8 mouse cellular contexts compared by ENCODE assay signal in the genomic region with DNA sequence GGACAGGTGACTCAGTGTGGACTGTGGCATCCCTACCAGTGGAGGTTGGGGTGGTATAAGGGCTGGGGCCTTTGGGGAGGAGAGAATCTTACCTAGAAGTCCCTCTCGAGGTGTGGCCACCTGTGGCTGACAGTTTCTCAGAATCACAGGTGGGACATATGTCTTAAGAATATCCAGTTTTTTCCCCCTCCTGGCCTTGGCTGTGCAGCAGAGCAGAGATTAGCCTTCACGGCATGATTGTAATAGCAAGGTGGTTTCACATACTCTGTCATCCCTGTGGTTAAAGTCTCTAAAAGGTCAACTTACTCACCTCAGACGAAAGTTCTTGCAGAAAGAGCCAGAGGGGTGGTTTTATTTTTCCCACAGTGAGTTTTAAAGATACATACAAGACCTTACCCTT. TPM values are rescaled to one million over a fixed set of nuclear protein-coding genes. Genes with fewer than 3 reads are reported as not detected.
DNase-seq lines count a peak whose midpoint lies in the region; ATAC-seq lines count a peak whose summit lies in the region.

No protein-coding gene starts in this region.

- peak overlapping the region; percentile 78 for H3K4me3 ChIP-seq in neural tube, embryonic 11.5 days (ENCODE audit: low read depth, low read length)
- H3K4me3 ChIP-seq in limb, embryonic 13.5 days: peak overlapping the region; percentile 84
- H3K4me3 ChIP-seq in stomach, embryonic 15.5 days (replicated peaks): peak overlapping the region; percentile 98

- H3K4me2 ChIP-seq in neural tube, embryonic 11.5 days (ENCODE audit: low read depth): peak overlapping the region; percentile 83
- peak overlapping the region; percentile 99 for H3K4me2 ChIP-seq in limb, embryonic 13.5 days (replicated peaks)
- H3K4me2 ChIP-seq in stomach, embryonic 15.5 days: peak overlapping the region; percentile 96

- H3K9ac ChIP-seq in neural tube, embryonic 11.5 days (ENCODE audit: low read length): no peak overlapping the region
- peak overlapping the region; percentile 88 for H3K9ac ChIP-seq in limb, embryonic 13.5 days
- H3K9ac ChIP-seq in stomach, embryonic 15.5 days: peak overlapping the region; percentile 91; the same call in 1 of the 2 replicates

- ATAC-seq in neural tube, embryonic 11.5 days (ENCODE audit: insufficient read depth, low FRiP score, low TSS enrichment): no peak
- ATAC-seq in limb, embryonic 13.5 days (ENCODE audit: low FRiP score, low read depth): no peak
- ATAC-seq in stomach, embryonic 15.5 days (ENCODE audit: insufficient read depth, low FRiP score, low read depth): no peak
- ATAC-seq in granulocyte monocyte progenitor cell, adult 5-6 weeks (replicated peaks; ENCODE audit: poor library complexity, severe bottlenecking): no peak

- no peaks in the 10 kb centered on the region for H3K36me3 ChIP-seq in neural tube, embryonic 11.5 days (ENCODE audit: control insufficient read depth, insufficient read depth, low read length)
- H3K36me3 ChIP-seq in limb, embryonic 13.5 days: no peaks in the 10 kb centered on the region
- no peaks in the 10 kb centered on the region for H3K36me3 ChIP-seq in stomach, embryonic 15.5 days

- H3K27me3 ChIP-seq in neural tube, embryonic 11.5 days (ENCODE audit: control insufficient read depth, insufficient read depth, low read length): peaks cover 35% of the 10 kb centered on the region
- peaks cover 13% of the 10 kb centered on the region for H3K27me3 ChIP-seq in limb, embryonic 13.5 days
- H3K27me3 ChIP-seq in stomach, embryonic 15.5 days (replicated peaks): no peaks in the 10 kb centered on the region

- peaks cover 8% of the 10 kb centered on the region for H3K4me1 ChIP-seq in neural tube, embryonic 11.5 days (ENCODE audit: control insufficient read depth, insufficient read depth, low read length)
- H3K4me1 ChIP-seq in limb, embryonic 13.5 days: peaks cover 35% of the 10 kb centered on the region
- peaks cover 6% of the 10 kb centered on the region; the same call in 1 of the 2 replicates for H3K4me1 ChIP-seq in stomach, embryonic 15.5 days

- H3K27ac ChIP-seq in neural tube, embryonic 11.5 days (ENCODE audit: low read depth, low read length): no peak overlapping the region
- H3K27ac ChIP-seq in limb, embryonic 13.5 days: no peak overlapping the region
- H3K27ac ChIP-seq in stomach, embryonic 15.5 days: 0 out of 2 replicates have a peak overlapping the region, but pooled peaks have one; percentile 95

- no peaks in the 10 kb centered on the region for H3K9me3 ChIP-seq in neural tube, embryonic 11.5 days (ENCODE audit: control insufficient read depth, low read length)
- H3K9me3 ChIP-seq in limb, embryonic 13.5 days: no peaks in the 10 kb centered on the region
- H3K9me3 ChIP-seq in stomach, embryonic 15.5 days: no peaks in the 10 kb centered on the region

- 31% methylated on average over 3 of the region's 3 CpGs for WGBS in neural tube, embryonic 11.5 days
- 18% methylated on average over 3 of the region's 3 CpGs for WGBS in limb, embryonic 13.5 days
- WGBS in stomach, embryonic 15.5 days: 24% methylated on average over 3 of the region's 3 CpGs

- peak; percentile 37 to 79 for DNase-seq in adrenal gland, adult (ENCODE audit: inconsistent age in 2 of 2, low spot score in 1 of 2)
- no peak for DNase-seq in adrenal gland, adult 8-10 months
- DNase-seq in neural tube, embryonic 11.5 days (ENCODE audit: low spot score): no peak
- no peak for DNase-seq in neural tube, embryonic 10.5 days (ENCODE audit: extremely low spot score, low spot score)
- no peak for DNase-seq in embryo, embryonic 9.5 days (ENCODE audit: extremely low spot score)

RNA-seq across cellular contexts. Expression of a gene that starts 2.4 kb away (rescaled TPM):
- 10 to 100 TPM; 21.2 to 23.6 (median 22.5) TPM for total RNA-seq in adrenal gland, adult 8-10 months (2022)
- polyA plus RNA-seq in neural tube, embryonic 11.5 days (2014; fragmentation: Nextera tagmentation; extraction: Ambion mirVana): 4.2 and 5.2 TPM in 2 replicates
- 5.2 and 5.5 TPM in 2 replicates for polyA plus RNA-seq in limb, embryonic 13.5 days (2015; fragmentation: Nextera tagmentation; extraction: Ambion mirVana)
- polyA plus RNA-seq in stomach, embryonic 15.5 days (2015; fragmentation: Nextera tagmentation; extraction: Ambion mirVana): 6.5 and 7.0 TPM in 2 replicates
- total RNA-seq in granulocyte monocyte progenitor cell, adult 5-6 weeks (2014; fragmentation: Nextera tagmentation): 1.8 and 2.6 TPM in 2 replicates
- 0.39 and 0.46 TPM in 2 replicates for total RNA-seq in granulocyte monocyte progenitor cell, adult 5-6 weeks (2017)

Comparison
In these comparisons a context has a peak if more than half of its experiments do, and no peak if none do; other contexts are left out.
1. DNase-seq: peak in adrenal gland, adult (2 of 2); none in adrenal gland, adult 8-10 months (single experiment), neural tube, embryonic 11.5 days (single experiment), neural tube, embryonic 10.5 days (single experiment) and embryo, embryonic 9.5 days (single experiment).
2. Peak in every context shown above with its lines, with median percentiles within 50 percentile points of each other: H3K4me2 ChIP-seq and H3K4me3 ChIP-seq.